Mouse (Mus musculus): ENCODE data around the gene Car5b. TPM values are rescaled to one million over a fixed set of nuclear protein-coding genes. Genes with fewer than 3 reads are reported as not detected.
A peak's percentile ranks its signal among the peaks of the same experiment; 100 is the strongest.

Car5b gene
- polyA plus RNA-seq, 1 experiment from 2014 or later, result 0.83 TPM

GRCm38 (mm10) chrX:164032526-164032925 is 4.7 kb upstream of the Car5b start:
- 62% methylated on average over 7 of the region's 7 CpGs for WGBS

DNA sequence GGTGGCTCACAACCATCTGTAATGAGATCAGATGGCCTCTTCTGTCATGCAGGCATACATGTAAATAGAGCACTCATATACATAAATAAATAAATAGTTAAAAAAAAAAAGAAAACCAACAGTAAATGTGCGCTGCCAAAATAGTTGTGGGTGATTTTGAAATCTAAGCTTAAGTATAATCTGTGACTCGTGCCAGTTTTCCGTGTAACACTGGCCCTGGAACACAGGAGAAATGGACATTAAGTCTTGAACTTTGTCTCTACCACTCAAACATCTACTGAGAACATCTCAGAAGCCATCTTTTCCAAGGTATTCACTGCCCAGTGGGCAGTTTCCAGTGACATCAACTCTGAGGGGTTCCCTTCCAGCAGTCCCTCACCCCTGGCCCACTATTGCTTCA is 12.2 kb downstream of the Car5b start:
- peaks cover 11% of the 10 kb centered on the region for H3K27me3 ChIP-seq
- H3K9ac ChIP-seq, result no peak overlapping the region
- no peak for ATAC-seq (ENCODE audit: insufficient number of reproducible peaks, insufficient read depth, low FRiP score, low TSS enrichment, low read depth)
- H3K4me2 ChIP-seq, result no peak overlapping the region
- H3K4me3 ChIP-seq, result no peak overlapping the region
- no peaks in the 10 kb centered on the region for H3K4me1 ChIP-seq
- WGBS, result 91% methylated on average over 3 of the region's 3 CpGs
- no peaks in the 10 kb centered on the region for H3K36me3 ChIP-seq
- no peak overlapping the region for H3K27ac ChIP-seq
- no peaks in the 10 kb centered on the region for H3K9me3 ChIP-seq

More at GRCm38 (mm10) chrX:164032526-164032925, 4.7 kb upstream of the Car5b start:
- Histone ChIP-seq H3K9ac (no peak overlapping the region), H3K4me2 (no peak overlapping the region), H3K9me3 (no peaks in the 10 kb centered on the region), H3K4me3 (no peak overlapping the region), H3K27ac (no peak overlapping the region), H3K27me3 (peaks cover 9% of the 10 kb centered on the region), H3K36me3 (no peaks in the 10 kb centered on the region), H3K4me1 (no peaks in the 10 kb centered on the region)
- no peak for ATAC-seq (ENCODE audit: insufficient number of reproducible peaks, insufficient read depth, low FRiP score, low TSS enrichment, low read depth)

- H3K9ac ChIP-seq, result no peak overlapping the region
- peaks cover 11% of the 10 kb centered on the region for H3K27me3 ChIP-seq
- 73% methylated on average over 4 of the region's 4 CpGs for WGBS
- no peak for ATAC-seq (ENCODE audit: insufficient number of reproducible peaks, insufficient read depth, low FRiP score, low TSS enrichment, low read depth)
- H3K4me2 ChIP-seq, result no peak overlapping the region
- no peak overlapping the region for H3K4me3 ChIP-seq
- H3K36me3 ChIP-seq, result no peaks in the 10 kb centered on the region
- no peaks in the 10 kb centered on the region for H3K4me1 ChIP-seq
- H3K27ac ChIP-seq, result no peak overlapping the region
- no peaks in the 10 kb centered on the region for H3K9me3 ChIP-seq
Measured at GRCm38 (mm10) chrX:164014956-164015355, 12.8 kb downstream of the Car5b start.

DNA sequence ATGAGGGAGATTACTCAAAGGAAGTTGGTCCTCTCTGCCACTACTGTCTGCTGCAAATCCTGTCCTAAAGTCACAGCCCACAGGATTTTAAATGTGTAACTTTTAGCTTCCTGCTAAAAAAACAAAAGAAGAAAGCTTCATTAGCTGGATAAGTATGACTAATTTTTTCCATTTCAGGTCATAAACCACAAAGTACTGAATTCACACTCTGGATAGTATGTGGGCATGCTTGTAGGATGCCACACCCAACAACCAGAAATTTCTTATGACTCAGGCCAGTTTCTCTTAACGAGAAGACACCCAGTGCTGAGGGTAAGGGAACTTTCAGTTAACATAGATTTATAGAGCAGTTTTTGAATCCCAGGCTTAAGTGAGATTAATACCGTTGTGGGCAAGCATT is 14.5 kb downstream of the Car5b start:
- Histone ChIP-seq H3K9ac (no peak overlapping the region), H3K27me3 (peaks cover 17% of the 10 kb centered on the region), H3K36me3 (no peaks in the 10 kb centered on the region), H3K9me3 (no peaks in the 10 kb centered on the region), H3K4me3 (no peak overlapping the region), H3K4me1 (no peaks in the 10 kb centered on the region), H3K4me2 (no peak overlapping the region), H3K27ac (no peak overlapping the region)
- ATAC-seq (ENCODE audit: insufficient number of reproducible peaks, insufficient read depth, low FRiP score, low TSS enrichment, low read depth), result no peak
- WGBS, result 77% methylated on average over 2 of the region's 2 CpGs

DNA sequence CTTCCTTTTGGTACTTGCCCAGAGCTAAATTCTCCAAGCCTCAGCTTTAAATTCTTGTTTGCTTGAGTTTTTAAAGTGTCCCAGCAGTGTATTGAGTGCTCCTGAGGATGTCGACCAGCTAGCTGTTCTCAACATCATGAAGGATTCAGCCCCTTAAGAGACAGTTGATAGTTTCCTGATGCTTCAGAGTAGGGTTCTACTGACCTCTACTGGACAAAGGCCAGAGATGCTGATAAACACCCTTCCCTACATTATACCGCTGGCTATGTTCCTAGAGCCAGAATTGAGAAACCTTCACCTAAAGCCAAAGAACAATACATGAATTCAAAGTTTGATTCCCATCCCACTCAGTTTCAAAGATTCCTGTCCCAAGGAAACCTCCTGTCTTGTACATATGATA is 23.0 kb downstream of the Car5b start:
- Histone ChIP-seq H3K9me3 (no peaks in the 10 kb centered on the region), H3K27me3 (peaks cover 21% of the 10 kb centered on the region), H3K4me3 (no peak overlapping the region), H3K36me3 (no peaks in the 10 kb centered on the region), H3K4me2 (no peak overlapping the region), H3K4me1 (no peaks in the 10 kb centered on the region), H3K27ac (no peak overlapping the region), H3K9ac (no peak overlapping the region)
- WGBS, result 28% methylated on average over 2 of the region's 2 CpGs
- no peak for ATAC-seq (ENCODE audit: insufficient number of reproducible peaks, insufficient read depth, low FRiP score, low TSS enrichment, low read depth)

- H3K36me3 ChIP-seq, result no peaks in the 10 kb centered on the region
- H3K27ac ChIP-seq, result no peak overlapping the region
- no peak overlapping the region for H3K9ac ChIP-seq
- no peaks in the 10 kb centered on the region for H3K9me3 ChIP-seq
- no peak overlapping the region for H3K4me3 ChIP-seq
- no peaks in the 10 kb centered on the region for H3K4me1 ChIP-seq
- WGBS, result 80% methylated on average over 1 of the region's 1 CpGs
- H3K27me3 ChIP-seq, result peaks cover 22% of the 10 kb centered on the region
- H3K4me2 ChIP-seq, result no peak overlapping the region
- ATAC-seq (ENCODE audit: insufficient number of reproducible peaks, insufficient read depth, low FRiP score, low TSS enrichment, low read depth), result no peak
Measured at GRCm38 (mm10) chrX:163999848-164000247, 27.9 kb downstream of the Car5b start.

DNA sequence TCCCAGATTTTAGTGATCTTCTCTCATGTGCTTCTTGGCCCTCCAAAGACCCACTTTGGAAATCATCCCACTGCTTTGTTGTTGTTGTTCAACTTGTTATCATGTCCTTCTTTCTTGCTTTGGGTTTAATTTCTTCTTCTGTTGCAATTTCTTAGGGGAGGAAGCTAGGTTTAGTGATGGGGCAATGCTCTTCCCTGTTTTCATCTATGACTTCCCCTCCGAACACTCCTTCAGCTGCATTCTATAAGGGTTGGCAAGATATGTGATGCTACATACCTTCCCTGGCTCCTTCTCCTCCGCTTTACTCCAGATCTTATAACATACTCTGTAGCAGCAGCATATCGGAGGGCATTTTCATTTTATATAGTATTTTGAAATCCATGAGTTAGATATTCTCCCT is 31.0 kb downstream of the Car5b start:
- Histone ChIP-seq H3K27me3 (peaks cover 28% of the 10 kb centered on the region), H3K36me3 (no peaks in the 10 kb centered on the region), H3K27ac (no peak overlapping the region), H3K4me1 (no peaks in the 10 kb centered on the region), H3K9me3 (no peaks in the 10 kb centered on the region), H3K4me2 (no peak overlapping the region), H3K4me3 (no peak overlapping the region), H3K9ac (no peak overlapping the region)
- 86% methylated on average over 3 of the region's 3 CpGs for WGBS
- ATAC-seq (ENCODE audit: insufficient number of reproducible peaks, insufficient read depth, low FRiP score, low TSS enrichment, low read depth), result no peak

DNA sequence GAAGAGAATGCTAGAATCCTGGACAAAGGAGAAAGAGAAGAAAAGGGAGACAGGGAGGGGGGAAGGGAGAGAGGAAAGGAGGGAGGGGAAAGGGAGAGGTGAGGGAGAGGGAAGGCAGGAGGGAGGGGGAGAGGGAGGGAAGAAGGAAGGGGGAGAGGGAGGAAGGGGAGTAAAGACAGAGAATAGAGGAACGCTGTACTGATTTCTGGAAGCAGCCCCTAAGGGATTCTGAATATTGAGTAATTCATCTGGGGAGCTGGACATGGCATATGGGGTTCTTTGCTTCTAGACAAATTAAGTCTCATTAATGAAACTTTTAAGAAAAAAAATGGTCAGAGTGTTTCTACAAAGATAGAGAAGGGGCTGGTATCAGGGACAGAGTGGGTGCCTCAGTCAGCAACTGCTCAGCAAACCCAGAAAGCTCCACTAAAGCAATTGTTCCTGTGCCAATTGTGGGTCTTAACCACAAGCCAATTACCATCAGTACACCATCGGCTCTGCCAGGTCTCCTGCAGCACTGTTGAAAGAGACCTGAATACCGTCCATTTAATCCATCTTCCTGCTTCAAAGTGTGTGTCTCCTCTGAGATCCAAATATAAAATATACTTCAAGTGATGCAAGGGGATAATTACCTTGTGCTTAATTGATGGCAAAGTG is 40.0 kb downstream of the Car5b start:
- WGBS, result 48% methylated on average over 3 of the region's 3 CpGs
- no peaks in the 10 kb centered on the region for H3K4me1 ChIP-seq
- peaks cover 7% of the 10 kb centered on the region; the same call in 1 of the 2 replicates for H3K27me3 ChIP-seq
- no peak overlapping the region for H3K9ac ChIP-seq
- no peak for ATAC-seq (ENCODE audit: insufficient number of reproducible peaks, insufficient read depth, low FRiP score, low TSS enrichment, low read depth)
- no peak overlapping the region for H3K4me2 ChIP-seq
- no peak overlapping the region for H3K27ac ChIP-seq
- no peak overlapping the region for H3K4me3 ChIP-seq
- H3K9me3 ChIP-seq, result no peaks in the 10 kb centered on the region
- H3K36me3 ChIP-seq, result no peaks in the 10 kb centered on the region

DNA sequence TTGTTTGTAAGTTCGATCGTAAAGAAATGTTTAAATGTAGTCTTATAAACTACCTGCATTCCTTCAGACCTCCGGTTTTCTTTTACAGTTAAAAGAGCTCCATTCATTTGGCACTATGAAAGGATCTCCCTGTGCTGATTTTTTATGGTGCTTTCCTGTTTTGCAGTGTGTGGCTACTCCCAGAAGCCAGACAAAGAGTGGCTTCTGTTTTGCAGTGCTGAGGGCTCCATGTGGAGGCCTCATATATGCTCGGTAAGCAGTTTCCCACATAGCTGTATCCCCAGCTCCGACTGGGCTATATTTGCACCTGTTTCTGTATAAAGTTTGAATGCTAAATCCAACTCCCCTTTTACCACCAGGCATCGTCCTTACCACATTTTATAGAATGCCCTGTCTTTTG is 45.7 kb downstream of the Car5b start:
- WGBS, result 72% methylated on average over 6 of the region's 6 CpGs
- Histone ChIP-seq H3K4me1 (no peaks in the 10 kb centered on the region), H3K4me3 (no peak overlapping the region), H3K27me3 (peaks cover 7% of the 10 kb centered on the region; the same call in 1 of the 2 replicates), H3K27ac (no peak overlapping the region), H3K4me2 (no peak overlapping the region), H3K9me3 (no peaks in the 10 kb centered on the region), H3K9ac (no peak overlapping the region), H3K36me3 (no peaks in the 10 kb centered on the region)
- ATAC-seq (ENCODE audit: insufficient number of reproducible peaks, insufficient read depth, low FRiP score, low TSS enrichment, low read depth), result no peak

- H3K4me2 ChIP-seq, result no peak overlapping the region
- no peak overlapping the region for H3K9ac ChIP-seq
- peaks cover 7% of the 10 kb centered on the region; the same call in 1 of the 2 replicates for H3K27me3 ChIP-seq
- no peaks in the 10 kb centered on the region for H3K9me3 ChIP-seq
- no peak for ATAC-seq (ENCODE audit: insufficient number of reproducible peaks, insufficient read depth, low FRiP score, low TSS enrichment, low read depth)
- H3K4me1 ChIP-seq, result no peaks in the 10 kb centered on the region
- no peaks in the 10 kb centered on the region for H3K36me3 ChIP-seq
- no peak overlapping the region for H3K4me3 ChIP-seq
- 54% methylated on average over 4 of the region's 4 CpGs for WGBS
- H3K27ac ChIP-seq, result no peak overlapping the region
Measured at GRCm38 (mm10) chrX:163981500-163981899, 46.3 kb downstream of the Car5b start.

DNA sequence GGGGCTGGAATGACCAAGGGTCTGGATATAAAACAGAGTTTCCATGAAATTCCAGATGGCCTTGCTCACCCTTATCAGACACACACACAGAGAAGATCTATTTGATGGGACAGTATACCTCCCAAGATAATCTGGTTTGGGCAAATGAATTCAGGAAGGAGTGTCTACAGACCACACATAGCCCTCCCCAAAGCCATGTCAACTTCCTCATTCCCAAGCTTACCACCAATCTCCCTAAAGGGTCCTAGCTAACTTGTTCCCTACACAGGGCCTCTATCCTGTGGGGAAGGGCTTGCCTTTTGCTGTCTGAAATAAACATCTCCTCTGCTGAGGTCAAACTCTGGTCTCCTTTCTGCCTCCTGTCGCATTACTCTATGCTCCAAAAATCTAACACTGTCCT is 46.7 kb downstream of the Car5b start:
- H3K27me3 ChIP-seq, result peaks cover 7% of the 10 kb centered on the region; the same call in 1 of the 2 replicates
- no peak overlapping the region for H3K9ac ChIP-seq
- ATAC-seq (ENCODE audit: insufficient number of reproducible peaks, insufficient read depth, low FRiP score, low TSS enrichment, low read depth), result no peak
- no peaks in the 10 kb centered on the region for H3K9me3 ChIP-seq
- WGBS, result 92% methylated on average over 1 of the region's 1 CpGs
- H3K27ac ChIP-seq, result no peak overlapping the region
- H3K36me3 ChIP-seq, result no peaks in the 10 kb centered on the region
- no peak overlapping the region for H3K4me3 ChIP-seq
- no peak overlapping the region for H3K4me2 ChIP-seq
- H3K4me1 ChIP-seq, result no peaks in the 10 kb centered on the region

DNA sequence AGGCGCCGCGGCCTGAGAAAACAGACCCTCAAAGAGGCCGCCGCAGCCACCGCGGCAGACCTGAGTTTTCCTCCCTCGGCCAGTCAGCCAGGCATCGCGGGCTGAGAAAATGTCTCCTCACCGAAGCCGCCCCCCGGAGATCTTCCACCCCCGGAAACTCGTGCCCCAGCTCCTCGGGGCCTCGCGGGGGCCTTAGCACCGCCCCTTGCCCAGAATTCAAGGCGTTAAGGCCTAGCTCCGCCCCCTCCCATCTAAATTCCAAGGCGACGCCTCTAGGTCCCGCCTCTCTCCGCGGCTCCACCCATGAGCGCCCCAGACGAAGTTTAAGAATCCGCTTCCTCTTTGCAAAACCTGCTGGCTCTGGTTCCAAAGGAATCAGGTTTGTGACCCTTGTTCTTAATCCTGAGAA is 69.3 kb downstream of the Car5b start, which contains the start of gene Zrsr2:
TSS of gene Zrsr2 (minus strand) at position 195 of the 409 bp plus-strand sequence.
- Histone ChIP-seq H3K36me3 (peaks cover 8% of the 10 kb centered on the region), H3K4me2 (peak within 1 kb of the TSS; percentile 60), H3K4me3 (peak within 1 kb of the TSS; percentile 61), H3K9me3 (no peaks in the 10 kb centered on the region), H3K27me3 (peaks cover 17% of the 10 kb centered on the region), H3K4me1 (peaks cover 3% of the 10 kb centered on the region; the same call in 1 of the 2 replicates), H3K9ac (peak within 1 kb of the TSS; percentile 80), H3K27ac (peak within 1 kb of the TSS; percentile 98)
- WGBS, result 19% methylated on average over 29 of the region's 29 CpGs
- ATAC-seq (ENCODE audit: insufficient number of reproducible peaks, insufficient read depth, low FRiP score, low TSS enrichment, low read depth), result peak; percentile 95

Data from embryonic facial prominence, embryonic 13.5 days (tissue).